Mouse (Mus musculus) brain, embryonic 14.5 days (tissue): Measurements from ENCODE around the gene Vmn2r60.

Experiments
- CTCF ChIP-seq: fragments of 200-500 bp; IDR thresholded peaks from 2 replicates; pipeline ENCODE4 v1.5.1; 2012; ENCODE audit warnings: inconsistent platforms, mild to moderate bottlenecking, moderate library complexity, borderline replicate concordance; ENCODE audit not compliant: insufficient read depth, insufficient read length; ENCODE audit errors: extremely low read depth
- POLR2A ChIP-seq: fragments of 200-500 bp; IDR thresholded peaks from 2 replicates; pipeline ENCODE4 v1.6.1; 2012; ENCODE audit warnings: mild to moderate bottlenecking, inconsistent platforms, borderline replicate concordance; ENCODE audit not compliant: poor library complexity, insufficient read depth, insufficient read length, severe bottlenecking; ENCODE audit errors: extremely low read depth

DNA sequence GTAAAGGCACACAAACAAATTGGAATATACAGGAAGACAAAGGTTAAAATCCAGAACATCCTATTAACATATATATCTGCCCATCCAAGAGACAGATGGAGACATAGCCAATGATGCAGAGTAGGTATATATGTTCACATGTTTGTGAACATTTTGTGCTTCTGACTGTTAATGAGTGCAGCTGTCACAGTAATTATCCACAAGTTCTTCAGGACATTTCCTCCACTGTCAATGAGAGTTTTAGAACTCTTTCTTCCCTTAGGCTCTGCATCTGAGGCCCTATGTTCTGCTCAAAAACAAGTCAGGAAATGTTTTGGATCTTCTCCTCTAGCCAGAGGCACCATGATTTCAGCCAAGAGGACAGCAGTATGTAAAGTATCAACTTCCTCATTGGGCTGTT lies 48.6 kb upstream of the Vmn2r60 start, which contains the start of gene Vmn2r59:
- TF ChIP-seq POLR2A (no peak), CTCF (no peak)
